Mouse (Mus musculus): ENCODE measurements around the gene Fdx1l.

Fdx1l gene

DNA sequence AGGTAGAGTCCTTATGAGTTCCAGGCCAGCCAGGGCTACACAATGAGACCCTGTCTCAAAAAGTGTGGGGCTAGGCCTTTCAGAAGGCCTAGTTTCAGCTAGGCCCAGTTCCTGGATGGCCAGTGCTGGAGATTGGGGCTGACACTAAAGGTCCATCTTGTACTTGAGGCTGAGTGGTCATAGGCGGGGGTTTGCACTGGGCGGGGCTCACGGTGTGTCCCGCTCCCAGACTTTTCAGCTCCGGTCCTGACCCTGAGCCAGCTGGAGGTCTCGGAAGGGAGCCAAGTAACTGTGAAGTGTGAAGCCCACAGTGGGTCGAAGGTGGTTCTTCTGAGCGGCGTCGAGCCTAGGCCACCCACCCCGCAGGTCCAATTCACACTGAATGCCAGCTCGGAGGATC lies 46.6 kb downstream of the Fdx1l start:
- no peak for DNase-seq

DNA sequence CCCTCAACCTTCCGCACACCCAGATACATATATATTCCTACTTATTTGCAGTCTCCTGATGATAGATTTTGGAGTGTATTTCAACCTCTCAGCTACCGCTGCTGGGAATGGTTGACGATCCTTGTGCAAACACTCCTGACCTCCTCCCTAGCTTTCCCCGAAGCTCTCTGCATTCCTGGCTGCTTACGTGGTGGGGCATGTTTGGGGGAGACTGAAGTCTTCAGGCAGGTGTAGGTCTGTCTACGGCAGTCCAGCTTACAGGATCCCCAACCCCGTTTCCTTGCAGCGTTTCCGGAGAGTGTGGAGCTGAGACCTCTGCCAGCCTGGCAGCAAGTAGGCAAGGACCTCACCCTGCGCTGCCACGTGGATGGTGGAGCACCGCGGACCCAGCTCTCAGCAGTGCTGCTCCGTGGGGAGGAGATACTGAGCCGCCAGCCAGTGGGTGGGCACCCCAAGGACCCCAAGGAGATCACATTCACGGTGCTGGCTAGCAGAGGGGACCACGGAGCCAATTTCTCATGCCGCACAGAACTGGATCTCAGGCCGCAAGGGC lies 48.1 kb downstream of the Fdx1l start:
- DNase-seq: no peak

- DNase-seq: no peak
These were observed 50.7 kb downstream of the Fdx1l start for GRCm38 (mm10) chr9:21022726-21023125.

- DNase-seq: no peak
These were observed 51.1 kb downstream of the Fdx1l start for GRCm38 (mm10) chr9:21022288-21022687.

DNA sequence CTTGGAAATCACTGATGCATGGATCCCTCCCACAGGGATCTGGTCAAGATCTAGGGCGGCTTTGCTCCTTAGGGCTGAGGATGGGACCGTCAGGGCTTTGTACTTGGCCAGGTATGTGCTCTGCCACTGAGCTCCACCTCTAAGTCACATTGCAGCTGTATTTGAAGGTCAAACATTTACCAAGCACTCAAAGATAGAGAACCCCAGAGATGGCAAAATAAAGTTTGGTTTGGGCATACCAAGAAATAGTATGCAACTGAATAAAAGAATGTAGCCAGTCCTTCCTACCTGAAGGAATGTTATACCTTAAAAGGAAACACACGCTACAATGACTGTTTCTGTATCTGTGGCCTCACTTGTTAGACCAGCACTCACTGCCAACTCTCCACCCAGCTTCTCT lies 52.1 kb downstream of the Fdx1l start:
- DNase-seq: no peak

DNA sequence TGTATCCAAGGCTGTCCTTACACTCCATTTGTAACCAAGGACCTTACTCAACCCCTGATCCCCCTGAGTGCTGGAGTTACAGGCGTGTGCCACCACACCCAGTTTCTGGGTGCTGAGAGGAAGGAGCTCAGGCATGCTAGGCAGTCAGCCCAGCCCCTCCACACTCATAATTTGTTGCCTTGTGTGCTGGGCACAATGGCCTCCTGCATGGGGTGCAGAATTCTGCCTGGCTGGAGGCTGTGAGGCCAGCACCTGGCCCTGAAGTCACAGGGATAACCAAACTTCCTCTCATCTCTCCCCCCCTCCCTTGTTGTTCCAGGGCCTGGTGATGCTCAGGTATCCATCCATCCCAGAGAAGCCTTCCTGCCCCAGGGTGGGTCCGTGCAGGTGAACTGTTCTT lies 54.8 kb downstream of the Fdx1l start:
- no peak for DNase-seq
